15 mouse cellular contexts compared by ENCODE assay signal in genomic region chr10:39638862-39639261, GRCm38 (mm10). TPM values are rescaled to one million over a fixed set of nuclear protein-coding genes. Genes with fewer than 3 reads are reported as not detected.
DNase-seq lines count a peak whose midpoint lies in the region; ATAC-seq and TF ChIP-seq lines count a peak whose summit lies in the region.
"Had no signal": no experiment of that assay in that cellular context is flagged by ENCODE, and none has a peak within 500 bp of the region (broad histone marks: within the 10 kb centered on the region; RNA-seq: fewer than 3 reads in every experiment).

No protein-coding gene starts in this region.

- no peak overlapping the region for H3K9ac ChIP-seq in forebrain, embryonic 11.5 days (ENCODE audit: low read length)
- H3K9ac ChIP-seq in kidney, postnatal 0 days (ENCODE audit: low read depth, low read length), result no peak overlapping the region
- no peak overlapping the region for H3K9ac ChIP-seq in embryonic facial prominence, embryonic 14.5 days (ENCODE audit: low read depth, low read length)
- no peak overlapping the region for H3K9ac ChIP-seq in neural tube, embryonic 13.5 days
- H3K9ac ChIP-seq: heart, embryonic 12.5 days; liver, embryonic 14.5 days had no signal

- H3K9me3 ChIP-seq in forebrain, embryonic 10.5 days, result no peaks in the 10 kb centered on the region
- H3K9me3 ChIP-seq in forebrain, embryonic 11.5 days (ENCODE audit: control insufficient read depth, low read length), result no peaks in the 10 kb centered on the region
- H3K9me3 ChIP-seq in kidney, postnatal 0 days (replicated peaks; ENCODE audit: low read length), result no peaks in the 10 kb centered on the region
- no peaks in the 10 kb centered on the region for H3K9me3 ChIP-seq in embryonic facial prominence, embryonic 14.5 days (ENCODE audit: control insufficient read depth, low read length)
- H3K9me3 ChIP-seq in neural tube, embryonic 13.5 days, result no peaks in the 10 kb centered on the region
- H3K9me3 ChIP-seq: heart, embryonic 12.5 days had no signal

- H3K4me2 ChIP-seq in forebrain, embryonic 11.5 days (ENCODE audit: low read depth, low read length, severe bottlenecking), result no peak overlapping the region
- no peak overlapping the region for H3K4me2 ChIP-seq in kidney, postnatal 0 days (ENCODE audit: low read length)
- 0 out of 2 replicates have a peak overlapping the region, but pooled peaks have one; percentile 11 for H3K4me2 ChIP-seq in embryonic facial prominence, embryonic 14.5 days (ENCODE audit: low read depth, low read length)
- no peak overlapping the region for H3K4me2 ChIP-seq in neural tube, embryonic 13.5 days
- H3K4me2 ChIP-seq: heart, embryonic 12.5 days had no signal

- peaks cover 45% of the 10 kb centered on the region for H3K4me1 ChIP-seq in forebrain, embryonic 10.5 days
- peaks cover 6% of the 10 kb centered on the region for H3K4me1 ChIP-seq in forebrain, embryonic 11.5 days (replicated peaks; ENCODE audit: control insufficient read depth, insufficient read depth, low read length)
- no peaks in the 10 kb centered on the region; the same call in 1 of the 2 replicates for H3K4me1 ChIP-seq in kidney, postnatal 0 days (replicated peaks; ENCODE audit: insufficient read depth, low read length)
- H3K4me1 ChIP-seq in embryonic facial prominence, embryonic 14.5 days (ENCODE audit: control insufficient read depth, insufficient read depth, low read length), result peaks cover 29% of the 10 kb centered on the region
- peaks cover 28% of the 10 kb centered on the region for H3K4me1 ChIP-seq in neural tube, embryonic 13.5 days (replicated peaks)

- H3K27ac ChIP-seq in forebrain, embryonic 10.5 days, result peak overlapping the region; percentile 54
- no peak overlapping the region for H3K27ac ChIP-seq in forebrain, embryonic 11.5 days (ENCODE audit: low read depth, low read length)
- H3K27ac ChIP-seq in kidney, postnatal 0 days, result peak overlapping the region; percentile 47
- peak overlapping the region; percentile 64 for H3K27ac ChIP-seq in embryonic facial prominence, embryonic 14.5 days (replicated peaks; ENCODE audit: low read depth, low read length)
- peak overlapping the region; percentile 46; the same call in 1 of the 2 replicates for H3K27ac ChIP-seq in neural tube, embryonic 13.5 days (replicated peaks)
- H3K27ac ChIP-seq: liver, embryonic 14.5 days had no signal

- no peak for ATAC-seq in forebrain, embryonic 11.5 days (replicated peaks; ENCODE audit: low FRiP score)
- no peak for ATAC-seq in kidney, postnatal 0 days (replicated peaks; ENCODE audit: low FRiP score, low read depth)
- peak; percentile 46; the same call in 1 of the 2 replicates for ATAC-seq in embryonic facial prominence, embryonic 14.5 days (ENCODE audit: low read depth)
- no peak for ATAC-seq in neural tube, embryonic 13.5 days (ENCODE audit: low read depth)
- ATAC-seq: Patski had no signal

- H3K27me3 ChIP-seq in forebrain, embryonic 10.5 days (ENCODE audit: poor library complexity, severe bottlenecking), result no peaks in the 10 kb centered on the region
- H3K27me3 ChIP-seq in forebrain, embryonic 11.5 days (ENCODE audit: control insufficient read depth, insufficient read depth, low read length), result no peaks in the 10 kb centered on the region
- no peaks in the 10 kb centered on the region for H3K27me3 ChIP-seq in kidney, postnatal 0 days (ENCODE audit: insufficient read depth, low read length)
- H3K27me3 ChIP-seq in embryonic facial prominence, embryonic 14.5 days (replicated peaks; ENCODE audit: control insufficient read depth, insufficient read depth, low read length), result no peaks in the 10 kb centered on the region
- no peaks in the 10 kb centered on the region for H3K27me3 ChIP-seq in neural tube, embryonic 13.5 days
- H3K27me3 ChIP-seq: heart, embryonic 12.5 days; Patski had no signal

- WGBS in forebrain, embryonic 10.5 days, result 44% methylated on average over 3 of the region's 3 CpGs
- WGBS in forebrain, embryonic 11.5 days, result 42% methylated on average over 3 of the region's 3 CpGs
- WGBS in kidney, postnatal 0 days, result 27% methylated on average over 3 of the region's 3 CpGs
- 26% methylated on average over 3 of the region's 3 CpGs for WGBS in embryonic facial prominence, embryonic 14.5 days
- 42% methylated on average over 3 of the region's 3 CpGs for WGBS in neural tube, embryonic 13.5 days

- H3K36me3 ChIP-seq in forebrain, embryonic 10.5 days (replicated peaks), result peaks cover 13% of the 10 kb centered on the region
- H3K36me3 ChIP-seq in forebrain, embryonic 11.5 days (ENCODE audit: control insufficient read depth, insufficient read depth, low read length), result no peaks in the 10 kb centered on the region
- H3K36me3 ChIP-seq in kidney, postnatal 0 days (ENCODE audit: insufficient read depth, low read length), result peaks cover 10% of the 10 kb centered on the region
- peaks cover 23% of the 10 kb centered on the region for H3K36me3 ChIP-seq in embryonic facial prominence, embryonic 14.5 days (ENCODE audit: control insufficient read depth, insufficient read depth, low read length)
- H3K36me3 ChIP-seq in neural tube, embryonic 13.5 days, result peaks cover 24% of the 10 kb centered on the region

- no peak for DNase-seq in forebrain, embryonic 10.5 days (ENCODE audit: extremely low spot score, low spot score)
- DNase-seq in forebrain, embryonic 11.5 days (ENCODE audit: low spot score), result no peak
- DNase-seq in kidney, postnatal 0 days (ENCODE audit: low spot score), result peak; percentile 68
- no peak for DNase-seq in kidney, adult 9 months
- DNase-seq in embryonic facial prominence, embryonic 14.5 days (ENCODE audit: low spot score), result peak; percentile 69
- DNase-seq in spleen, postnatal 10 days (ENCODE audit: low spot score in 2 of 2), result no peak
- DNase-seq in frontal cortex, postnatal 10 days (ENCODE audit: low spot score in 2 of 2), result no peak
- DNase-seq: cerebellum, postnatal 25 days; kidney, postnatal 25 days; thymus, adult 2 months had no signal

- no peak for TF ChIP-seq CTCF in kidney, postnatal 0 days (IDR thresholded peaks at IDR 0.05; ENCODE audit: low read depth)

- H3K4me3 ChIP-seq in forebrain, embryonic 10.5 days, result no peak overlapping the region
- no peak overlapping the region for H3K4me3 ChIP-seq in forebrain, embryonic 11.5 days (ENCODE audit: low read depth, low read length)
- no peak overlapping the region for H3K4me3 ChIP-seq in kidney, postnatal 0 days (replicated peaks; ENCODE audit: low read depth, low read length)
- H3K4me3 ChIP-seq in embryonic facial prominence, embryonic 14.5 days (ENCODE audit: low read depth, low read length), result no peak overlapping the region
- no peak overlapping the region for H3K4me3 ChIP-seq in neural tube, embryonic 13.5 days
- H3K4me3 ChIP-seq: heart, embryonic 12.5 days; myocyte had no signal

RNA-seq across cellular contexts. Expression of gene Traf3ip2, which starts 26.1 kb away (rescaled TPM):
- polyA plus RNA-seq in forebrain, embryonic 10.5 days (2016; fragmentation: Nextera tagmentation; extraction: Ambion mirVana), result 10.3 and 11.7 TPM in 2 replicates
- 3.8 and 5.4 TPM in 2 replicates for polyA plus RNA-seq in forebrain, embryonic 11.5 days (2014; fragmentation: Nextera tagmentation; extraction: Ambion mirVana)
- polyA plus RNA-seq in kidney, postnatal 0 days (2015; fragmentation: Nextera tagmentation; extraction: Ambion mirVana), result 15.0 TPM in 2 replicates
- 12.5 and 12.9 TPM in 2 replicates for polyA plus RNA-seq in embryonic facial prominence, embryonic 14.5 days (2014; fragmentation: Nextera tagmentation; extraction: Ambion mirVana)
- 4.8 and 5.0 TPM in 2 replicates for polyA plus RNA-seq in neural tube, embryonic 13.5 days (2015; fragmentation: Nextera tagmentation; extraction: Ambion mirVana)

Comparison
In these comparisons a context has a peak if more than half of its experiments do, and no peak if none do; other contexts are left out.
1. DNase-seq: peak in kidney, postnatal 0 days (single experiment) and embryonic facial prominence, embryonic 14.5 days (single experiment); none in forebrain, embryonic 10.5 days (single experiment), forebrain, embryonic 11.5 days (single experiment), kidney, adult 9 months (single experiment), spleen, postnatal 10 days (0 of 2) and frontal cortex, postnatal 10 days (0 of 2).